Mouse (Mus musculus) liver, embryonic 13.5 days (tissue): ENCODE results near the gene Parl. TPM values are rescaled to one million over a fixed set of nuclear protein-coding genes. Genes with fewer than 3 reads are reported as not detected.

ENCODE experiments used
- ATAC-seq: fragments of 200-750 bp; cut with Nextera tagmentation; 2 replicates; pipeline ENCODE4 v1.8.0; 2017; ENCODE audit warnings: low read depth, mild to moderate bottlenecking, moderate number of reproducible peaks, moderate library complexity
- DNase-seq: peaks from one replicate; pipeline ENCODE4 v3.0.0; 2022
- H3K27ac ChIP-seq: fragments of 300-500 bp; sonication (generic); 2 replicates; pipeline ENCODE4 v1.5.1; 2015; ENCODE audit warnings: moderate library complexity, mild to moderate bottlenecking, inconsistent platforms
- H3K27me3 ChIP-seq: fragments of 300-500 bp; sonication (generic); 2 replicates; pipeline ENCODE4 v1.6.1; 2015; ENCODE audit warnings: mild to moderate bottlenecking, inconsistent platforms
- H3K36me3 ChIP-seq: fragments of 300-500 bp; sonication (generic); 2 replicates; pipeline ENCODE4 v1.6.1; 2015; ENCODE audit warnings: mild to moderate bottlenecking, inconsistent platforms
- H3K4me1 ChIP-seq: fragments of 300-500 bp; sonication (generic); replicated peaks from 2 replicates; pipeline ENCODE4 v1.6.1; 2015; ENCODE audit warnings: inconsistent platforms
- H3K4me2 ChIP-seq: fragments of 300-500 bp; sonication (generic); 2 replicates; pipeline ENCODE4 v1.6.1; 2015; ENCODE audit warnings: inconsistent platforms, mild to moderate bottlenecking, moderate library complexity
- H3K4me3 ChIP-seq: fragments of 300-500 bp; sonication (generic); replicated peaks from 2 replicates; pipeline ENCODE4 v1.5.1; 2015; ENCODE audit warnings: mild to moderate bottlenecking, inconsistent platforms
- H3K9ac ChIP-seq: fragments of 300-500 bp; sonication (generic); 2 replicates; pipeline ENCODE4 v1.6.1; 2015; ENCODE audit warnings: mild to moderate bottlenecking, inconsistent platforms
- H3K9me3 ChIP-seq: fragments of 300-500 bp; sonication (generic); replicated peaks from 2 replicates; pipeline ENCODE4 v1.6.1; 2016; ENCODE audit warnings: inconsistent platforms
- WGBS: fragments of 180-500 bp; shearing (Covaris S2); methylation state at CpG from one replicate; pipeline ENCODE4 v1.1.7; 2015; ENCODE audit not compliant: insufficient replicate concordance; 5-methylcytosine and 5-hydroxymethylcytosine counted together
- polyA plus RNA-seq: library from polyadenylated mRNA; unstranded; fragments of >200 nt; fragmentation: Nextera tagmentation; extraction: Ambion mirVana; gene quantifications from 2 replicates; pipeline ENCODE4 v1.2.1, GENCODE M21; 2015

Parl gene
- 53.8 and 63.7 TPM in 2 replicates for polyA plus RNA-seq

DNA sequence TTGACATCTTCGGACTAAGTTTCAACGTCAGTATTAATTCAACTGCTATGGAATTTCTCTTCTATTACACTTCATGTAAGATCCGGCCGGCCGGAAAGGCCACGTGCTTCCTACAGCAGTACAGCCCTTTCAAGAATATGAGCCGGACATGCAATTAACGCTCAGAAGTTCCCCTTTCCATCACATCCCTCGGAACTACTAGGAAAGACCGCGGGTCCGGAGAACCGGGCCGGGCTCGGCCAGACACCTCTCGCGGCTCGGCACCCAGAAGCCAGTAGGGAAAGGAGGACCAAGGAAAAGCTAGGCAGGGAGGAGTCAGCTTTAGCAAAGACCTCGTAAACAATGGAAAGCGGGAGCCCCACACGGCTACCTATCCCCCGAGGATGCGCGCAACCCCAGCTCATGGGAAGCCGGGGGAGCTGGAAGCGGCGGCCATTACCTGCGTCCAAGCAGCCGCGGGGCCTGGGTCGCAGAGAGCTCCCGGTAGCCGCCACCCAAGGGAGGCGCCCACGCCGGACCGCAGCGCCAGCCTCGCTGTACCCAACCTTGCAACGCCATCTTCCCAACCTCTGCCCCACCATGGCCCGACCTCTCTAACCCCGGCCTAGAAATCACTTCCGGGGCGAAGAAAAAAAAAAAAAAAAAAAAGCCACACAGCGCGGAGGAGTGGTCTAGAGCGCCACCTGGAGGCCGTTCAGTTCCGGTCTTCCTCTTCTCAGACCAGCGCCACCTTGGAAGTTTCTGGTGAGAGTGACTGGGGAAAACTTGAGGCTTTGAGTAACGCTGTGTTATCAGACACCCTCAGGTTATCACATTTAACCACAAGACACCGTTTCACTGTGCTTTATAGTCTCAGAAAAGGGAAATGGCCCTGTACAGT lies at the start of gene Parl:
TSS of gene Parl (minus strand) at position 618 of the 880 bp plus-strand sequence.
- Histone ChIP-seq H3K4me1 (peaks cover 25% of the 10 kb centered on the region), H3K4me2 (peak within 1 kb of the TSS; percentile 71), H3K36me3 (peaks cover 18% of the 10 kb centered on the region), H3K9me3 (no peaks in the 10 kb centered on the region), H3K4me3 (peak within 1 kb of the TSS; percentile 91), H3K27ac (peak within 1 kb of the TSS; percentile 71), H3K27me3 (no peaks in the 10 kb centered on the region), H3K9ac (peak within 1 kb of the TSS; percentile 87)
- under 1% methylated on average over 52 of the region's 52 CpGs for WGBS
- ATAC-seq (peak; percentile 92), DNase-seq (peak; percentile 84)

- no peaks in the 10 kb centered on the region for H3K4me1 ChIP-seq
- H3K9me3 ChIP-seq, result no peaks in the 10 kb centered on the region
- ATAC-seq, result no peak
Observed at GRCm38 (mm10) chr16:20345464-20345863, 43.3 kb upstream of the Parl start.

GRCm38 (mm10) chr16:20338616-20339015 lies 36.4 kb upstream of the Parl start:
- no peak for DNase-seq
- Histone ChIP-seq H3K9me3 (no peaks in the 10 kb centered on the region), H3K9ac (no peak overlapping the region), H3K36me3 (peaks cover 49% of the 10 kb centered on the region), H3K4me1 (no peaks in the 10 kb centered on the region), H3K4me3 (no peak overlapping the region), H3K4me2 (no peak overlapping the region), H3K27ac (no peak overlapping the region), H3K27me3 (no peaks in the 10 kb centered on the region)
- 86% methylated on average over 3 of the region's 3 CpGs for WGBS
- no peak for ATAC-seq

More at GRCm38 (mm10) chr16:20345464-20345863, 43.3 kb upstream of the Parl start:
- Histone ChIP-seq H3K27ac (no peak overlapping the region), H3K9ac (no peak overlapping the region), H3K4me2 (no peak overlapping the region), H3K4me3 (no peak overlapping the region), H3K36me3 (peaks cover 28% of the 10 kb centered on the region), H3K27me3 (no peaks in the 10 kb centered on the region)
- DNase-seq, result no peak
- WGBS, result 61% methylated on average over 1 of the region's 1 CpGs

DNA sequence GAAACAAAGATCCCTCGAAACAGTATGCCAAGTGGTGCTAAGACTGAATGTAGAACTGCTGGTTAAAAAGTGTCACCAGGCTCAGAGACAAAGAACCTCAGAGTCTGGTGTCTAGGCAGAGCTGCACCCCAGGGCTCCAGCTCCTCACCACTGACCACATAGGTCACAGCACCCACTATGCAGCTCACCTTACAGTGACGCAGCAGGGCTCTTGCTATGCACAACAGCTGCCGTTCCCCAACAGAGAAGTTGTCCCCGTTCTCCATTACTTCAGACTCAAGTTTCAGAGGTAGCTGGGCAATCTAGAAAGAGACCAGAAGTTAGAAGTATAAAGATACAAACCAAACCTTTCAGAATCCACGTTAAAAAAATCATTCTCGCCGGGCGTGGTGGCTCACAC lies 32.7 kb upstream of the Parl start:
- Histone ChIP-seq H3K36me3 (peaks cover 53% of the 10 kb centered on the region), H3K27ac (no peak overlapping the region), H3K4me1 (no peaks in the 10 kb centered on the region), H3K9ac (no peak overlapping the region), H3K27me3 (no peaks in the 10 kb centered on the region), H3K4me2 (no peak overlapping the region), H3K4me3 (no peak overlapping the region), H3K9me3 (no peaks in the 10 kb centered on the region)
- DNase-seq (no peak), ATAC-seq (no peak)
- WGBS, result 84% methylated on average over 8 of the region's 8 CpGs

DNA sequence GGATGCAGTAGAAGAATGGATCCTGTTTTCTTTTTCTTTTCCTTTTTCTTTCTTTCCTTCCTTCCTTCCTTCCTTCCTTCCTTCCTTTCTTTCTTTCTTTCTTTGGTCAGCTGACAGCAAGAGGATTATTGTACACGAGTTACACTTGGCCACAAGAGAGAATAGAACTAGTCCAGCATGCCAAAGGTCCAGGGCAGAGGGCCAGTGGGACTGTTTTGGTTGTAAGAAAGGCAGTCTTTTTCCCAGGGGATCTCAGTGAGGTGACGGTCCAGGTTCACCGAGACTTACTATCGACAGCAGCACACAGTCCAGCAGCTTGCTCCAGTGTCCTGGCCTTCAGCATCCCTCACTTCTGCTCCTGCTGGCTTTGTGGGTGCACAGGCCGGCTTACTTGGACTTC lies 26.1 kb upstream of the Parl start:
- Histone ChIP-seq H3K27ac (no peak overlapping the region), H3K9me3 (no peaks in the 10 kb centered on the region), H3K4me3 (no peak overlapping the region), H3K4me1 (no peaks in the 10 kb centered on the region), H3K4me2 (no peak overlapping the region), H3K9ac (no peak overlapping the region), H3K36me3 (peaks cover 20% of the 10 kb centered on the region), H3K27me3 (no peaks in the 10 kb centered on the region)
- no peak for DNase-seq
- ATAC-seq, result no peak
- WGBS, result 81% methylated on average over 5 of the region's 5 CpGs

- Histone ChIP-seq H3K4me2 (no peak within 1 kb of the TSS), H3K36me3 (0 out of 2 replicates have a peak, but pooled peaks cover 4% of the 10 kb centered on the region), H3K9me3 (no peaks in the 10 kb centered on the region), H3K4me3 (no peak within 1 kb of the TSS), H3K4me1 (no peaks in the 10 kb centered on the region), H3K9ac (no peak within 1 kb of the TSS), H3K27me3 (no peaks in the 10 kb centered on the region), H3K27ac (no peak within 1 kb of the TSS)
- DNase-seq (no peak), ATAC-seq (no peak)
- WGBS, result 46% methylated on average over 5 of the region's 5 CpGs
Observed at GRCm38 (mm10) chr16:20325286-20325685, 23.1 kb upstream of the Parl start, which contains the start of gene Cyp2ab1. TSS of gene Cyp2ab1 (minus strand) at chr16:20325404.

- no peak overlapping the region for H3K27ac ChIP-seq
- no peaks in the 10 kb centered on the region for H3K9me3 ChIP-seq
- no peak overlapping the region for H3K4me2 ChIP-seq
- H3K4me3 ChIP-seq, result no peak overlapping the region
- 37% methylated on average over 5 of the region's 5 CpGs for WGBS
- no peak for ATAC-seq
- H3K27me3 ChIP-seq, result no peaks in the 10 kb centered on the region
- no peak for DNase-seq
- 0 out of 2 replicates have a peak, but pooled peaks cover 4% of the 10 kb centered on the region for H3K36me3 ChIP-seq
- no peaks in the 10 kb centered on the region for H3K4me1 ChIP-seq
- H3K9ac ChIP-seq, result no peak overlapping the region
Observed at GRCm38 (mm10) chr16:20323907-20324306, 21.7 kb upstream of the Parl start.

DNA sequence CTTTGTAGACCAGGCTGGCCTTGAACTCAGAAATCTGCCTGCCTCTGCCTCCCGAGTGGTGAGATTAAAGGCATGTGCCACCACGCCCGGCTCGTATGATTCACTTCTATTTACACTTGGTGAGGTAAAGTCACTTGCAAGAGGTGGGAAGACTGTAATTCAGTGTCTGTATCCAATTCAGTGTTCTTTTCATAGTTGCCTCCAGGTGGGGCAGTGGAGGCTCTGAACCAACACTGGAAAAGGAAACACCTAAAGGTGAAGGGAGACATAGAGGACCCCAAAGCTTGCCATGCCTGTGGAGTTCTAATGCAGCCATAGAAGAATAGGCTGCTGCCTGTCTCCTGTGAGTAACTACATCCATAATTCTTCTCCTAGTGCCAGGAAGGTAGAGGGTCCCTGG lies 20.1 kb upstream of the Parl start:
- no peak overlapping the region for H3K4me2 ChIP-seq
- no peak overlapping the region for H3K27ac ChIP-seq
- DNase-seq, result no peak
- H3K36me3 ChIP-seq, result no peaks in the 10 kb centered on the region
- H3K9me3 ChIP-seq, result no peaks in the 10 kb centered on the region
- no peak for ATAC-seq
- no peak overlapping the region for H3K4me3 ChIP-seq
- no peaks in the 10 kb centered on the region for H3K27me3 ChIP-seq
- no peak overlapping the region for H3K9ac ChIP-seq
- no peaks in the 10 kb centered on the region for H3K4me1 ChIP-seq
- 74% methylated on average over 4 of the region's 4 CpGs for WGBS

DNA sequence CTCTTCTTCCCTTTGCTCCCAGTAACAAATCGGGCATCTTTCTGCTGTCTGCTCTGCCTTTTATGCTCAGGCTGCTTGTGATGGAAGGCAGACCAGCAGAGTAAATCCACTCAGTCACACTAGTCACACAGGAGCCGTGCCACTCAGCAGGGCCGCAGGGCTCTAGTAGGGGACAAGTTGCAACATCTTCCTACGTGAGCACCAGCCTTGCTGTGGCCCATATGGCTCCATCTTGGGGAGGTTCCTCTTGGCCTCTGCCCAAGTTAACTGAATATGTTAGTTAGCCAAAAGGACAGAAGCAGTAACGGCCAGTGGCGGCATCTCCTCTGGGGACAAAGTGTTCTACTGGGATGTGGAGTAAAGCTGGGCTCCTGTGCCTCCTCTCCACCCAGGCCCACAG lies 14.6 kb upstream of the Parl start:
- Histone ChIP-seq H3K4me2 (no peak overlapping the region), H3K27me3 (no peaks in the 10 kb centered on the region), H3K36me3 (no peaks in the 10 kb centered on the region), H3K4me1 (no peaks in the 10 kb centered on the region), H3K4me3 (no peak overlapping the region), H3K27ac (no peak overlapping the region), H3K9me3 (no peaks in the 10 kb centered on the region), H3K9ac (no peak overlapping the region)
- DNase-seq (no peak), ATAC-seq (no peak)
- whole genome bisulfite sequencing, result 74% methylated on average over 6 of the region's 6 CpGs

DNA sequence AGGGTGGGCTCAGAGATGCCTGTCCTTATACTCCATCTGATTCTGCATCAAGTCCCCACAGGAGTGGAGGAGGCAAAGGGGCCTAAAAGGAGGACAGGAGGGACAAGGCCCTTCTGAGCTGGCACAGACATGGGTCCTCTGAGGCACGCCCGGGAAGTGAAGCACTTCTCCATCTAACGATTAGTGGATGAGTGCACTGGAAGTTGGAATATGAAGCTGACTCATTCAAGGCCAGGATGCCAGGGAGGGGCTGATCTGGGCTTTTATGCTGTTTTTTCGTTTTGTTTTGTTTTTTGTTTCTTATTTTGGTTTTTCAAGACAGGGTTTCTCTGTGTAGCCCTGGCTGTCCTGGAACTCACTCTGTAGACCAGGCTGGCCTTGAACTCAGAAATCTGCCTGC lies 13.1 kb upstream of the Parl start:
- H3K36me3 ChIP-seq, result no peaks in the 10 kb centered on the region
- DNase-seq (no peak), ATAC-seq (no peak)
- no peak overlapping the region for H3K4me3 ChIP-seq
- H3K27ac ChIP-seq, result no peak overlapping the region
- no peak overlapping the region for H3K4me2 ChIP-seq
- 68% methylated on average over 4 of the region's 4 CpGs for WGBS
- H3K4me1 ChIP-seq, result no peaks in the 10 kb centered on the region
- H3K27me3 ChIP-seq, result 0 out of 2 replicates have a peak, but pooled peaks cover under 1% of the 10 kb centered on the region
- H3K9ac ChIP-seq, result no peak overlapping the region
- H3K9me3 ChIP-seq, result no peaks in the 10 kb centered on the region

DNA sequence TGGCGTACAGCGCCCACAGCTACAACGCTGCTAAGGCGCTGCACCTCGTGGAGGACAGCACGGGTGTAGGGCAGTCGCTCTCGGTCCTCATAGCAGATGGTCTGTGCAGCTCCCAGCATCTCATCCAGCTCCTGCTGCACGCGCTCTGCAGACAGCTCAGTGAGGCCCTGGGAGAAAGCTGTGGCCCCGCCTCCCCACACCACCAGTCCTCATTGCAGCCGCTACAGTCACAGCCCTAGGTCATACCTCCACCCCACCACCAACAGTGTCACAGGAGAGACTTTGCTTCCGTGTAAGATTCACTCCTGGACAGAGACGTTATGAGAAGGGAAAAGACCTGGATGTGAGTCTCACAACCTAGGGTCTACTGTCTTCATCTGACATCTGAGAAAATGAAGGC lies 10.1 kb upstream of the Parl start:
- Histone ChIP-seq H3K9ac (no peak overlapping the region), H3K27me3 (0 out of 2 replicates have a peak, but pooled peaks cover 3% of the 10 kb centered on the region), H3K4me2 (no peak overlapping the region), H3K27ac (no peak overlapping the region), H3K36me3 (no peaks in the 10 kb centered on the region), H3K4me3 (no peak overlapping the region), H3K4me1 (no peaks in the 10 kb centered on the region), H3K9me3 (no peaks in the 10 kb centered on the region)
- ATAC-seq (no peak), DNase-seq (no peak)
- WGBS, result 63% methylated on average over 14 of the region's 14 CpGs

GRCm38 (mm10) chr16:20300076-20300475 lies 2.1 kb downstream of the Parl start:
- Histone ChIP-seq H3K27ac (no peak overlapping the region), H3K36me3 (peaks cover 30% of the 10 kb centered on the region), H3K9ac (no peak overlapping the region), H3K4me2 (peak overlapping the region; percentile 24; the same call in 1 of the 2 replicates), H3K9me3 (no peaks in the 10 kb centered on the region), H3K4me3 (no peak overlapping the region), H3K4me1 (peaks cover 25% of the 10 kb centered on the region), H3K27me3 (no peaks in the 10 kb centered on the region)
- ATAC-seq (no peak), DNase-seq (no peak)
- WGBS, result 86% methylated on average over 2 of the region's 2 CpGs
